Mouse (Mus musculus) megakaryocyte, embryonic 14.5 days (primary cell): ENCODE results near the gene Eif2ak1.

Experiments
- FLI1 ChIP-seq: IDR thresholded peaks from 2 replicates; pipeline ENCODE4 v1.6.1; 2012; ENCODE audit warnings: low read length, inconsistent platforms, mixed read lengths
- GATA1 ChIP-seq: IDR thresholded peaks from 3 replicates; pipeline ENCODE4 v1.6.1; 2012; ENCODE audit warnings: mixed read lengths, low read length, inconsistent platforms, borderline replicate concordance

GRCm38 (mm10) chr5:143892255-143892886 is 74.8 kb downstream of the Eif2ak1 start:
- TF ChIP-seq FLI1 (no peak), GATA1 (no peak)
